Mouse (Mus musculus): ENCODE results near the gene Ogdh. TPM values are rescaled to one million over a fixed set of nuclear protein-coding genes. Genes with fewer than 3 reads are reported as not detected.

Ogdh gene
- total RNA-seq (2023) = 100 to 1,000 TPM; 121 to 139 TPM

GRCm38 (mm10) chr11:6291401-6292115 lies at the start of gene Ogdh:
Ogdh (plus strand) TSS chr11:6291633.

GRCm38 (mm10) chr11:6267320-6268254 lies 23.8 kb upstream of the Ogdh start, which contains the start of gene Ddx56:
Ddx56 (minus strand) TSS chr11:6267772.

GRCm38 (mm10) chr11:6274387-6275093 lies 16.9 kb upstream of the Ogdh start, which contains the start of gene Tmed4:
Tmed4 (minus strand) TSS chr11:6274870.

DNA sequence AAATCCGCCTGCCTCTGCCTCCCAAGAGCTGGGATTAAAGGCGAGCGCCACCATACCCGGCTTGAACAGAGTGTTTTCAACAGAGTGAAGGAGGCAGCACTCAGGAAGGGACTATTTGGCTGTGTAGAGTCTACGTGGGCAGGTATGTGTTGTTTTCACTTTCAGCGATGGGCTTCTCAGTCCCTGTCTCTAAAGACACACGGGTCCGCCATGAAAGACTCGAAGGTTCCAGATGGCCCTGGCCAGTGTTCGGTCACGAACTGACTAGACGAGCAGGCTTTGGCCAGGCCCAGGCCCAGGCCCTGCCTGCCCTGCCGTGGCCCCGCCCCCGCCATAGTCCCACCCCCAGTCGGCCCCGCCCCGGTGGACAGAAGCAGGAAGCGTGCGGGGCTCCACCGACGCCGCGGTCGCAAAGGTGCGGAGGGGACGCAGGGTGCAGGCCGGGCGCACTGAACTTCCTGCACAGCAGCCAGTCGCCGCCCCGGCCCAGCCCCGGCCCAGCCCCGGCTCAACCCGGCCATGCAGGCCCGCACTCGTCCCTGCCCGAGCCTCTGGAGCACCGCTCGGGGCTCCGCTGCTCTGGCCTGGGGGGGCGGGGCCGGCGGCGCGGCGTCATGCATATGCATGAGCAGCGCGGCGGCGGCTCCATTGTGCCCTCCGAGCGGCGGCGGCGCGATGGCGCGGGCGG lies 97.4 kb downstream of the Ogdh start, which contains the start of gene Zmiz2:
Zmiz2 (plus strand) TSS at position 349 of the 688 bp plus-strand sequence.

Other genes with a start within 250 kb of the Ogdh start
- under 1 TPM; 0.69 to 0.97 TPM for gene Camk2b, start 225.3 kb upstream of the Ogdh start, total RNA-seq (2023)
- gene A730071L15Rik, start 91.6 kb upstream of the Ogdh start, total RNA-seq (2023) = under 1 TPM in 1 of 2 experiments, not detected in 1; 0.22 TPM
- 10 to 100 TPM; 26.5 to 30.7 TPM for gene Nudcd3, start 91.2 kb upstream of the Ogdh start, total RNA-seq (2023)
- not detected for gene Npc1l1, start 61.5 kb upstream of the Ogdh start, total RNA-seq (2023)
- 10 to 100 TPM; 24.2 to 25.2 TPM for gene Ddx56, start 23.9 kb upstream of the Ogdh start, total RNA-seq (2023)
- 10 to 100 TPM; 24.8 to 26.2 TPM for gene Tmed4, start 16.8 kb upstream of the Ogdh start, total RNA-seq (2023)
- gene Zmiz2, start 97.4 kb downstream of the Ogdh start, total RNA-seq (2023) = 10 to 100 TPM; 32.7 to 38.5 TPM
- 100 to 1,000 TPM; 810 to 938 TPM for gene Ppia, start 123.8 kb downstream of the Ogdh start, total RNA-seq (2023)
- 10 to 100 TPM; 82.9 to 83.6 TPM for gene H2afv, start 152.8 kb downstream of the Ogdh start, total RNA-seq (2023)
- gene Purb, start 184.3 kb downstream of the Ogdh start, total RNA-seq (2023) = 10 to 100 TPM; 49.2 to 53.9 TPM
- 100 to 1,000 TPM; 232 to 245 TPM for gene Myo1g, start 229.3 kb downstream of the Ogdh start, total RNA-seq (2023)

Measured in neutrophil, adult 59 days (primary cell).